Mouse (Mus musculus): ENCODE data around the gene Ptgis. TPM values are rescaled to one million over a fixed set of nuclear protein-coding genes. Genes with fewer than 3 reads are reported as not detected.

Gene Ptgis
- polyA plus RNA-seq, 1 experiment from 2014 or later, result 12.9 TPM

DNA sequence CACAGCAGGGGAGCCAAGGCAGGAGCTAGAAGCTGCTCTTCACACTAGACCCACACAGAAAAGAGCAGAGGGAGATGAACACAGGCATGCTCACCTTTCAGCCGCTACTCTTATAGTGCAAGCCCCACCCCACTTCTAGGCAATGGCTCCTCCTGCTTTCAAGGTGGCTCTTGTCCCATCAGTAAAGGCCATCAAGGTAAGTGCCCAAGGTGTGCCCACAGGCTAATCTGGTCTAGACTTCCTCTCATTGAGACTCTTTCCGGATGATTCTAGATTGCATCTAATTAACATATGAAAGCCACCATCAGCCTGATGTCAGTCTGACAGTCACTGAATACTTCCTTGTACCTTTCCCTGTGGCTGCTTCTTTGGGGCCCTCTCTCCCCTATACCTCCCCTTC, 7.4 kb upstream of the Ptgis start:
- Histone ChIP-seq H3K4me2 (ENCODE audit: low read depth, low read length) (no peak overlapping the region), H3K27ac (replicated peaks; ENCODE audit: low read depth, low read length) (no peak overlapping the region), H3K4me1 (ENCODE audit: control insufficient read depth, insufficient read depth, low read length) (0 out of 2 replicates have a peak, but pooled peaks cover 3% of the 10 kb centered on the region), H3K36me3 (replicated peaks; ENCODE audit: control insufficient read depth, insufficient read depth, low read depth, low read length) (no peaks in the 10 kb centered on the region), H3K4me3 (ENCODE audit: low read depth, low read length) (no peak overlapping the region), H3K27me3 (ENCODE audit: control insufficient read depth, insufficient read depth, low read length) (no peaks in the 10 kb centered on the region), H3K9me3 (replicated peaks; ENCODE audit: control insufficient read depth, low read length) (no peaks in the 10 kb centered on the region), H3K9ac (replicated peaks; ENCODE audit: low read length) (no peak overlapping the region)
- no peak for DNase-seq (ENCODE audit: low spot score)
- 49% methylated on average over 2 of the region's 2 CpGs for WGBS
- no peak for ATAC-seq (replicated peaks; ENCODE audit: insufficient number of reproducible peaks, low FRiP score, low TSS enrichment, low read depth)

DNA sequence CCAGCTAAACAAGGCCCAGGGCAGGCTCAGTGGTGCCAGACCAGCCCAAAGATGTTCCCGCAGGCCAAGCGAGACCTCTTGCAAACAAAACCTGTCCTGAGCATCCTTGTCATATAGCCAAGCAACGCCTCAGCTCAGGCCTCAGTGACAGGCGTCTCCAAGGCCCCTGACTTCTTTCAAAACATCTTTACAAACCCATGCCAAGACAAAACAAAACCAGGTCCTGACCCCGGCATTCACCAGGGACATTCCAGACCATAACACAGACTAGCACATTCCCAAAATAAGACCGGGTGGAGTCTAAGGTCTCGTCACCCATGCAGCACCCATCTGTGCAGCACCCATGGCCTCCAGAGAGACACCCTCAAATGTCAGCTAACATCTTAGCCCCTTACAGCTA, 6.3 kb upstream of the Ptgis start:
- H3K4me2 ChIP-seq (ENCODE audit: low read depth, low read length), result no peak overlapping the region
- no peaks in the 10 kb centered on the region for H3K9me3 ChIP-seq (replicated peaks; ENCODE audit: control insufficient read depth, low read length)
- ATAC-seq (replicated peaks; ENCODE audit: insufficient number of reproducible peaks, low FRiP score, low TSS enrichment, low read depth) (no peak), DNase-seq (ENCODE audit: low spot score) (no peak)
- no peak overlapping the region for H3K27ac ChIP-seq (replicated peaks; ENCODE audit: low read depth, low read length)
- H3K27me3 ChIP-seq (ENCODE audit: control insufficient read depth, insufficient read depth, low read length), result no peaks in the 10 kb centered on the region
- H3K9ac ChIP-seq (replicated peaks; ENCODE audit: low read length), result no peak overlapping the region
- no peaks in the 10 kb centered on the region for H3K4me1 ChIP-seq (ENCODE audit: control insufficient read depth, insufficient read depth, low read length)
- no peak overlapping the region for H3K4me3 ChIP-seq (ENCODE audit: low read depth, low read length)
- 76% methylated on average over 7 of the region's 7 CpGs for WGBS
- no peaks in the 10 kb centered on the region for H3K36me3 ChIP-seq (replicated peaks; ENCODE audit: control insufficient read depth, insufficient read depth, low read depth, low read length)

DNA sequence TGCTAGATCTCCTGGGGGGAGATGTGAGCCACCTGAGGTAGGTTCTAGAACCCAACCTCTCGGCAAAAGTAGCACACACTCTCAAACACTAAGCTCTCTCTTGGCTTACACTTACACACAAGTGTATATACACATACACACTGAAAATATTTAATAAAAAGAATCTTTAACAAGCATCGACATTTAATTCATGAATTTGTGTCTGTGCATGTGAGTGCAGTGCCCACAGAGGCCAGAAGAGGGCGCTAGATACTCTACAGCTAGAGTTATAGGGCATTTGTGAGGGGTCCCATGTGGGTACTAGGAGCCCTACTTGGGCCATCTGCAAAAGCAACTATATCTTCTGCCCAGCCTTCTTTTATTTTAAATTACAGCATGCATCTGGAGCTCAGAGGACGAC, 4.5 kb upstream of the Ptgis start:
- no peak overlapping the region for H3K27ac ChIP-seq (replicated peaks; ENCODE audit: low read depth, low read length)
- no peaks in the 10 kb centered on the region for H3K36me3 ChIP-seq (replicated peaks; ENCODE audit: control insufficient read depth, insufficient read depth, low read depth, low read length)
- H3K9ac ChIP-seq (replicated peaks; ENCODE audit: low read length), result no peak overlapping the region
- DNase-seq (ENCODE audit: low spot score), result no peak
- H3K4me1 ChIP-seq (ENCODE audit: control insufficient read depth, insufficient read depth, low read length), result no peaks in the 10 kb centered on the region
- no peak for ATAC-seq (replicated peaks; ENCODE audit: insufficient number of reproducible peaks, low FRiP score, low TSS enrichment, low read depth)
- no peak overlapping the region for H3K4me3 ChIP-seq (ENCODE audit: low read depth, low read length)
- no peaks in the 10 kb centered on the region for H3K27me3 ChIP-seq (ENCODE audit: control insufficient read depth, insufficient read depth, low read length)
- H3K4me2 ChIP-seq (ENCODE audit: low read depth, low read length), result no peak overlapping the region
- WGBS, result 76% methylated on average over 4 of the region's 4 CpGs
- H3K9me3 ChIP-seq (replicated peaks; ENCODE audit: control insufficient read depth, low read length), result no peaks in the 10 kb centered on the region

DNA sequence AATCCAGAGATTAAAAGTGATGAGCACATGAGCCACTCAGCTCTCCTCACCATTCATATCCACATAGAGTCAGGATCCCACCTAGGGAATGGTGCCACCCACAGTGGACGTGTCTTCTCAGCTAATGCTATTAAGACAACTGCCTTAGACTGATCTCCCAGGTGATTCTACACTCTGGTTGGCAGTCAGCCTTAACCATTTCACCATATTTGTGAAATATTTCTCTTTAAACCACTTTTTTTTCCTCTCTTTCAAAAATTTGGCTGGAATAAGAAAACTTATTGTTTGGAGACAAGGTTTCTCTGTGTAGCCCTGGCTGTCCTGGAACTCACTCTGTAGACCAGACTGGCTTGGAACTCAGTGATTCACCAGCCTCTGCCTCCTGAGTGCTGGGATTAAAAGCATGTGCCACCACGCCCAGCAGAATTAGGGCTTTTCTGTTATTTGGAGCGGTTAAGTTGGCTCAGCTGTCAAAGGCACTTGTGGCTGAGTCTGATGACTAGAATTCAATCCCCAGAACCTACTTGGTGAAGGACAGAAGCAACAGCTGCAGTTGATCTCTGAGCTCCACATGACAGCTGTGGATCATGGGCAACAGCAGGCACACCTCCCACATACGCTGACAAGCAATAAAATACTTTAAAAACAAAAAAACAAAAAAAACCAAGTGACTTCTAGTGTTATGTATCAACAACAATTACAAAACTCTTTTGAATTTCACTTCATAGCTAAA, 3.6 kb upstream of the Ptgis start:
- no peaks in the 10 kb centered on the region for H3K4me1 ChIP-seq (ENCODE audit: control insufficient read depth, insufficient read depth, low read length)
- H3K4me3 ChIP-seq (ENCODE audit: low read depth, low read length), result no peak overlapping the region
- no peaks in the 10 kb centered on the region for H3K27me3 ChIP-seq (ENCODE audit: control insufficient read depth, insufficient read depth, low read length)
- H3K27ac ChIP-seq (replicated peaks; ENCODE audit: low read depth, low read length), result no peak overlapping the region
- 90% methylated on average over 4 of the region's 4 CpGs for WGBS
- H3K36me3 ChIP-seq (replicated peaks; ENCODE audit: control insufficient read depth, insufficient read depth, low read depth, low read length), result no peaks in the 10 kb centered on the region
- DNase-seq (ENCODE audit: low spot score) (no peak), ATAC-seq (replicated peaks; ENCODE audit: insufficient number of reproducible peaks, low FRiP score, low TSS enrichment, low read depth) (no peak)
- H3K9me3 ChIP-seq (replicated peaks; ENCODE audit: control insufficient read depth, low read length), result no peaks in the 10 kb centered on the region
- no peak overlapping the region for H3K9ac ChIP-seq (replicated peaks; ENCODE audit: low read length)
- H3K4me2 ChIP-seq (ENCODE audit: low read depth, low read length), result no peak overlapping the region

DNA sequence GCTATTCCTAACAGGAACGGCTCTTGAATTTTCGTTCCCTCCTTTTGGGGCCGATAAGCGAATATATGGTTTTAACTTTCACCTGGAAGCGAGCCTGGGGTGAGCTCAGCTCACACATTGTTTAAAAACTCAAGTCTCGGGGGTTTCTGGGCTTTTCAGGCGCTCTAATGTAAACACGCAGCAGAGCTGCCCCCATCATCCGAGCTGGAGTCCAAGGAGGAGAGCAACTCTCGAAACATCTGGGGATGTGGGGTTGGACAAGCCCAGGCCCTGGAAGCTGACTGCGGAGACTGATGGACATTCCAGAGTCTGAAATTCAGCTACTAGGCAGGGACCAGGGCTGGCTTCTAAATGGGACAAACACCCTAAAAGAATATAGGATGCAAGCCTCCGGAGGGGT, 1.1 kb downstream of the Ptgis start:
- WGBS, result 13% methylated on average over 12 of the region's 12 CpGs
- no peaks in the 10 kb centered on the region for H3K27me3 ChIP-seq (ENCODE audit: control insufficient read depth, insufficient read depth, low read length)
- H3K4me1 ChIP-seq (ENCODE audit: control insufficient read depth, insufficient read depth, low read length), result no peaks in the 10 kb centered on the region
- no peaks in the 10 kb centered on the region for H3K9me3 ChIP-seq (replicated peaks; ENCODE audit: control insufficient read depth, low read length)
- peak overlapping the region; percentile 49 for H3K4me3 ChIP-seq (ENCODE audit: low read depth, low read length)
- no peak overlapping the region; the same call in 1 of the 2 replicates for H3K27ac ChIP-seq (replicated peaks; ENCODE audit: low read depth, low read length)
- no peak for ATAC-seq (replicated peaks; ENCODE audit: insufficient number of reproducible peaks, low FRiP score, low TSS enrichment, low read depth)
- peak overlapping the region; percentile 41 for H3K4me2 ChIP-seq (ENCODE audit: low read depth, low read length)
- peak overlapping the region; percentile 28 for H3K9ac ChIP-seq (replicated peaks; ENCODE audit: low read length)
- no peaks in the 10 kb centered on the region for H3K36me3 ChIP-seq (replicated peaks; ENCODE audit: control insufficient read depth, insufficient read depth, low read depth, low read length)
- DNase-seq (ENCODE audit: low spot score), result peak; percentile 61

DNA sequence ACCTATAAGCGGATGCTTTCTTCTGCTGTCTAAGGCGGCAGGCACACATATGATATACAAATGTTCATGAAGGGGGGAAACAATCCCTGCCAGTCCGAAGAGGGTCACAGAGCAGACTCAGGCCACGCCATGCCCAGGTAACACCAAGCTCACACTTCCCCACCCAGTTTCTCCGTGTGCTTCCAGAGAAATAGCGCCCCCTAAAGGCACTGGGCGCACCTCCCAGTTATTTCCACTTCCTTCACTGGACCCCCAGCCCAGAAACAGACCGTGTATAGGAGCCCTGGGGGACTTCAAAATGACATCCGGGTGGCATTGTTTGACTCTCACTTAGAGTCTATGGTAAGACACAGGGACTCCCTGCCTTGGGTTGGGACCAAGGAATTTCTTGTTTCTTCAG, 3.2 kb downstream of the Ptgis start:
- ATAC-seq (replicated peaks; ENCODE audit: insufficient number of reproducible peaks, low FRiP score, low TSS enrichment, low read depth), result no peak
- H3K9ac ChIP-seq (replicated peaks; ENCODE audit: low read length), result no peak overlapping the region
- H3K4me2 ChIP-seq (ENCODE audit: low read depth, low read length), result no peak overlapping the region
- no peak overlapping the region for H3K4me3 ChIP-seq (ENCODE audit: low read depth, low read length)
- no peak overlapping the region for H3K27ac ChIP-seq (replicated peaks; ENCODE audit: low read depth, low read length)
- no peaks in the 10 kb centered on the region for H3K36me3 ChIP-seq (replicated peaks; ENCODE audit: control insufficient read depth, insufficient read depth, low read depth, low read length)
- WGBS, result 85% methylated on average over 9 of the region's 9 CpGs
- no peak for DNase-seq (ENCODE audit: low spot score)
- no peaks in the 10 kb centered on the region for H3K27me3 ChIP-seq (ENCODE audit: control insufficient read depth, insufficient read depth, low read length)
- no peaks in the 10 kb centered on the region for H3K4me1 ChIP-seq (ENCODE audit: control insufficient read depth, insufficient read depth, low read length)
- no peaks in the 10 kb centered on the region for H3K9me3 ChIP-seq (replicated peaks; ENCODE audit: control insufficient read depth, low read length)

DNA sequence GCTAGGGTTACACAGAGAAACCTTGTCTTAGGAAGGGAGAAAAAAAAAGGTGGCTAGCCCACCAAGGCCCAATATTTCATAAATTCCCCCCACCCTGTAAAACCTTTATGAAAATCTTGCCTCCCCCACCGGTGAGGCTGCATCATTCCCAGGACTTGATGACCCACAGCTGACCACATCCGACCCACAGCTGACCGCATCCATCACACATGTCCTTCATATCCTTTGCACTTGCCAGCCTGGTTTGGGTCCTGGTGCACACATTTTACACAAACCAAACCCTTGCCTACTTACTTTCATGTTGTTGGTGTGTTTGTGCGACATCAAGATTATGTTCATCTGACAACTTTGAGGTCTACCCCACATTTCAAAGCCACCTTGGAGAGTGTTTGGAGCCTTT, 4.2 kb downstream of the Ptgis start:
- no peaks in the 10 kb centered on the region for H3K36me3 ChIP-seq (replicated peaks; ENCODE audit: control insufficient read depth, insufficient read depth, low read depth, low read length)
- H3K27ac ChIP-seq (replicated peaks; ENCODE audit: low read depth, low read length), result no peak overlapping the region
- no peak overlapping the region for H3K4me3 ChIP-seq (ENCODE audit: low read depth, low read length)
- H3K4me2 ChIP-seq (ENCODE audit: low read depth, low read length), result no peak overlapping the region
- ATAC-seq (replicated peaks; ENCODE audit: insufficient number of reproducible peaks, low FRiP score, low TSS enrichment, low read depth) (no peak), DNase-seq (ENCODE audit: low spot score) (no peak)
- no peaks in the 10 kb centered on the region for H3K27me3 ChIP-seq (ENCODE audit: control insufficient read depth, insufficient read depth, low read length)
- no peaks in the 10 kb centered on the region for H3K4me1 ChIP-seq (ENCODE audit: control insufficient read depth, insufficient read depth, low read length)
- 93% methylated on average over 4 of the region's 4 CpGs for WGBS
- H3K9ac ChIP-seq (replicated peaks; ENCODE audit: low read length), result no peak overlapping the region
- H3K9me3 ChIP-seq (replicated peaks; ENCODE audit: control insufficient read depth, low read length), result no peaks in the 10 kb centered on the region

DNA sequence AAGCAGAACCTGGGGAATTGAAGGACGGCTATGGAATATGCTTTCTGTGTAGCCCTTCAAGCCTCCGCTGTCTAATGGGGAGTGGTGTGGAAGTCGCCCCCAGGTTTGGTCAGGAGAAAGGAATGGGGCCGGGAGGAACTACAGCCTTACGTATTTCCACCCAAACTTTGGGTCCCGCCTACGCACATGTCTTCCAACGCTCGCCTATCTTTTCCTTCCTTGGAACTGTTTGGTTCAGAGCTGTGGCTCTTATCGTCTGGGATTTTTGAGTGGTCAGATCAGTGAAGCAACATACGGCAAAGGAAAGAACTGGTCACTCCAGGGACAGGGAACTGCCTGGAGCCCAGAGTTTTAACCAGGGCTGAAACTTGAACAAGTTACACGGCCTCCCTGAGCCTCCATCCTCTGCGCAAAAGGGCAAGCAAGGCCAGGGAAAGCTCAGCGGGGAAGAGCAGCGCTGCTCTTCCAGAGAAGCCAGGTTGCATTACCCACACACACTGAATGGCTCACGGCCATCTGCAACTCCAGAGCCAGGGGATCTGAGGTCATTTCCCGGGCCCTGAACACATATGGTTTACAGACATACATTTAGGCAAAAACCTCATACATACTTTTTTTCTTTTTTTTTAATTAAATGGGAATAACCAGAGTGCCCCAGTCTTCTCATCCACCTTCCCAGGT, 4.9 kb downstream of the Ptgis start:
- no peaks in the 10 kb centered on the region for H3K36me3 ChIP-seq (replicated peaks; ENCODE audit: control insufficient read depth, insufficient read depth, low read depth, low read length)
- DNase-seq (ENCODE audit: low spot score) (no peak), ATAC-seq (replicated peaks; ENCODE audit: insufficient number of reproducible peaks, low FRiP score, low TSS enrichment, low read depth) (no peak)
- no peak overlapping the region for H3K27ac ChIP-seq (replicated peaks; ENCODE audit: low read depth, low read length)
- no peak overlapping the region for H3K9ac ChIP-seq (replicated peaks; ENCODE audit: low read length)
- H3K4me1 ChIP-seq (ENCODE audit: control insufficient read depth, insufficient read depth, low read length), result no peaks in the 10 kb centered on the region
- WGBS, result 65% methylated on average over 17 of the region's 17 CpGs
- no peak overlapping the region; the same call in 1 of the 2 replicates for H3K4me2 ChIP-seq (ENCODE audit: low read depth, low read length)
- H3K27me3 ChIP-seq (ENCODE audit: control insufficient read depth, insufficient read depth, low read length), result no peaks in the 10 kb centered on the region
- no peak overlapping the region for H3K4me3 ChIP-seq (ENCODE audit: low read depth, low read length)
- H3K9me3 ChIP-seq (replicated peaks; ENCODE audit: control insufficient read depth, low read length), result no peaks in the 10 kb centered on the region

Data from embryonic facial prominence, embryonic 11.5 days (tissue).